In the genomic region with DNA sequence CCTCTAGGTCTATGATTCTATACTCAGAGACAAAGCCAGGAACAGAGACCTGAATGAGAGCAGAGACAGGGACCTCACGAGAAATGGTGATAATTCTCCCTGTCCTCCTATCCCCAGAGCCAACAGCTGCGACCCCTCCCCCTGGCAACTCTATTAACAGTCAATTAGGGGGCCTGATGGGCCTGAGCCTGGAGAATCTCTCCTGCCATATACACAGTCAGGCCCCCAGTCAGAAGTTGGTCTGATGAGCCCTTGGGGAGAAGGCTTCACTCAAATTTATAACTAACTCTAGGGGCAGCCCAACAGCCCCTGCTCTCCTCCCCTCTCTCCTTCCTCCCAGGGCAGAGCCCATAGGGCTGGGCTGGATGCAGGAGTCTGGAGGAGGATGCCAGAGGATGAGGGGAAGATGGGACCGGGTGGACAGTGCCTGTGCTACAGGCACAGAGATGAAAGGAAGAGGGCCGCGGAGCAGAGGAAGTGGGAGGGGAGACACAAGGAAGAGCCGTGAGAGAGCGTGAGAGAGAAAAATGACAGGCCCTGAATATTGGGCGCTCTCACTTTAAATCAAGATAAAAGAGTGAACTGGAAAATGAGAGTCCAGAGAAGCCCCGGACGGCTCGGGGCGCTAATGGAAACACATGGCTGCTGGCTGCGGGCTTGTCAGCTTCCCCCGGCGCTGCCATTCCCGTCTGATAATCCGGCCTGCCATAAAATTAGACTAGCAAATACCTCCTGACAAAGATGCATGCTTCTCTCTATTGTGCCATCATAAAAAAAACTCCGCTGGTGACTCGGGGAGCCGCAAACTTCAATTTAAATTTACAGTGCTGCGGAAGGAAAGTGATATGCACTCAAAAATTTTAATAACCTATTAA, we compare ENCODE assay signal across 18 mouse cellular contexts. TPM values are rescaled to one million over a fixed set of nuclear protein-coding genes. Genes with fewer than 3 reads are reported as not detected.
DNase-seq lines count a peak whose midpoint lies in the region; ATAC-seq and TF ChIP-seq lines count a peak whose summit lies in the region.
"Had no signal": no experiment of that assay in that cellular context is flagged by ENCODE, and none has a peak within 500 bp of the region (broad histone marks: within the 10 kb centered on the region; RNA-seq: fewer than 3 reads in every experiment).

No protein-coding gene starts in this region.

- H3K4me1 ChIP-seq in kidney, embryonic 16.5 days (ENCODE audit: insufficient read depth, low read length) = no peaks in the 10 kb centered on the region
- peaks cover 12% of the 10 kb centered on the region for H3K4me1 ChIP-seq in hindbrain, embryonic 11.5 days (replicated peaks; ENCODE audit: control insufficient read depth, insufficient read depth, low read length)
- H3K4me1 ChIP-seq in midbrain, embryonic 10.5 days = peaks cover 39% of the 10 kb centered on the region
- H3K4me1 ChIP-seq in neural tube, embryonic 13.5 days (replicated peaks) = peaks cover 51% of the 10 kb centered on the region
- H3K4me1 ChIP-seq in stomach, postnatal 0 days (replicated peaks; ENCODE audit: control insufficient read depth, insufficient read depth) = no peaks in the 10 kb centered on the region
- no peaks in the 10 kb centered on the region for H3K4me1 ChIP-seq in heart, adult 2 months (ENCODE audit: control insufficient read depth, insufficient read depth, low read length)
- H3K4me1 ChIP-seq: heart, embryonic 13.5 days; liver, embryonic 13.5 days had no signal

- intact Hi-C loops in heart, adult 2 months (cut with DNase I) = no loop called here

- no peak for DNase-seq in kidney, adult 11 months
- DNase-seq in hindbrain, embryonic 11.5 days (ENCODE audit: low spot score) = peak; percentile 36
- DNase-seq in midbrain, embryonic 10.5 days (ENCODE audit: low spot score) = peak; percentile 33
- DNase-seq in lung, postnatal 4 days = no peak
- DNase-seq in stomach, postnatal 0 days (ENCODE audit: low spot score) = no peak
- no peak for DNase-seq in heart, adult 2 months
- DNase-seq: cerebellum, postnatal 36 days; gastrocnemius, postnatal 25 days; heart, postnatal 4 days; kidney, adult 18-20 months; liver, embryonic 13.5 days; right cerebral cortex, postnatal 14 days; thymus, postnatal 36 days had no signal

- no peaks in the 10 kb centered on the region for H3K9me3 ChIP-seq in kidney, embryonic 16.5 days (ENCODE audit: low read length)
- H3K9me3 ChIP-seq in hindbrain, embryonic 11.5 days (ENCODE audit: control insufficient read depth, low read length) = no peaks in the 10 kb centered on the region
- H3K9me3 ChIP-seq in midbrain, embryonic 10.5 days (replicated peaks) = no peaks in the 10 kb centered on the region
- H3K9me3 ChIP-seq in neural tube, embryonic 13.5 days = no peaks in the 10 kb centered on the region
- H3K9me3 ChIP-seq in stomach, postnatal 0 days (ENCODE audit: control insufficient read depth, low read length) = no peaks in the 10 kb centered on the region
- H3K9me3 ChIP-seq: heart, embryonic 13.5 days; liver, embryonic 13.5 days had no signal

- 9% methylated on average over 21 of the region's 21 CpGs for WGBS in kidney, embryonic 16.5 days
- 20% methylated on average over 21 of the region's 21 CpGs for WGBS in hindbrain, embryonic 11.5 days
- 32% methylated on average over 21 of the region's 21 CpGs for WGBS in midbrain, embryonic 10.5 days
- WGBS in neural tube, embryonic 13.5 days = 5% methylated on average over 21 of the region's 21 CpGs
- WGBS in stomach, postnatal 0 days = 20% methylated on average over 21 of the region's 21 CpGs
- 15% methylated on average over 21 of the region's 21 CpGs for WGBS in heart, adult 2 months

- TF ChIP-seq POLR2A in heart, adult 2 months (IDR thresholded peaks at IDR 0.05; ENCODE audit: insufficient read depth, low read depth, low read length) = no peak

- no peaks in the 10 kb centered on the region for H3K36me3 ChIP-seq in kidney, embryonic 16.5 days (ENCODE audit: insufficient read depth, low read length)
- H3K36me3 ChIP-seq in hindbrain, embryonic 11.5 days (ENCODE audit: control insufficient read depth, insufficient read depth, low read length) = no peaks in the 10 kb centered on the region
- H3K36me3 ChIP-seq in midbrain, embryonic 10.5 days = no peaks in the 10 kb centered on the region
- H3K36me3 ChIP-seq in neural tube, embryonic 13.5 days = no peaks in the 10 kb centered on the region
- H3K36me3 ChIP-seq in stomach, postnatal 0 days (ENCODE audit: control insufficient read depth, insufficient read depth, low read length) = no peaks in the 10 kb centered on the region
- H3K36me3 ChIP-seq in heart, adult 2 months (ENCODE audit: control insufficient read depth, insufficient read depth, low read length) = no peaks in the 10 kb centered on the region
- H3K36me3 ChIP-seq: heart, embryonic 13.5 days; liver, embryonic 13.5 days had no signal

- no peak overlapping the region for H3K4me3 ChIP-seq in kidney, embryonic 16.5 days (ENCODE audit: low read length)
- no peak overlapping the region for H3K4me3 ChIP-seq in hindbrain, embryonic 11.5 days (ENCODE audit: low read depth, low read length)
- no peak overlapping the region for H3K4me3 ChIP-seq in midbrain, embryonic 10.5 days
- H3K4me3 ChIP-seq in neural tube, embryonic 13.5 days = no peak overlapping the region
- H3K4me3 ChIP-seq in stomach, postnatal 0 days (ENCODE audit: low read depth, low read length) = no peak overlapping the region
- H3K4me3 ChIP-seq in heart, adult 2 months = no peak overlapping the region
- H3K4me3 ChIP-seq: heart, embryonic 13.5 days; liver, embryonic 13.5 days had no signal

- H3K79me2 ChIP-seq in heart, adult 2 months (replicated peaks; ENCODE audit: control insufficient read depth, insufficient read depth, low read length) = no peaks in the 10 kb centered on the region

- peak overlapping the region; percentile 23; the same call in 1 of the 2 replicates for H3K4me2 ChIP-seq in kidney, embryonic 16.5 days (replicated peaks; ENCODE audit: low read depth, low read length)
- H3K4me2 ChIP-seq in hindbrain, embryonic 11.5 days (replicated peaks; ENCODE audit: low read depth, low read length) = no peak overlapping the region
- peak overlapping the region; percentile 24 for H3K4me2 ChIP-seq in neural tube, embryonic 13.5 days
- H3K4me2 ChIP-seq in stomach, postnatal 0 days (replicated peaks; ENCODE audit: low read depth) = no peak overlapping the region
- H3K4me2 ChIP-seq: heart, embryonic 13.5 days; liver, embryonic 13.5 days had no signal

- no peak for TF ChIP-seq CTCF in stomach, postnatal 0 days (IDR thresholded peaks at IDR 0.05; ENCODE audit: low read depth)
- no peak for TF ChIP-seq CTCF in heart, adult 2 months (IDR thresholded peaks at IDR 0.05)

- 0 out of 2 replicates have a peak, but pooled peaks have one; percentile 42 for ATAC-seq in kidney, embryonic 16.5 days (ENCODE audit: low FRiP score, low TSS enrichment)
- peak; percentile 58 for ATAC-seq in hindbrain, embryonic 11.5 days (ENCODE audit: low FRiP score)
- peak; percentile 48 for ATAC-seq in neural tube, embryonic 13.5 days (ENCODE audit: low read depth)
- no peak for ATAC-seq in stomach, postnatal 0 days (ENCODE audit: low FRiP score, low TSS enrichment)
- ATAC-seq: CD4-positive, CD25-positive, alpha-beta regulatory T cell, adult 4 months; lung, postnatal 0 days had no signal

- H3K9ac ChIP-seq in kidney, embryonic 16.5 days (replicated peaks; ENCODE audit: low read length) = no peak overlapping the region
- H3K9ac ChIP-seq in hindbrain, embryonic 11.5 days (ENCODE audit: low read depth, low read length) = no peak overlapping the region
- peak overlapping the region; percentile 34; the same call in 1 of the 2 replicates for H3K9ac ChIP-seq in neural tube, embryonic 13.5 days
- H3K9ac ChIP-seq in stomach, postnatal 0 days (ENCODE audit: low read length) = no peak overlapping the region
- H3K9ac ChIP-seq in heart, adult 2 months (ENCODE audit: low read depth, low read length) = no peak overlapping the region
- H3K9ac ChIP-seq: heart, embryonic 13.5 days; liver, embryonic 13.5 days had no signal

- H3K27ac ChIP-seq in kidney, embryonic 16.5 days (ENCODE audit: low read length) = no peak overlapping the region
- peak overlapping the region; percentile 49 for H3K27ac ChIP-seq in hindbrain, embryonic 11.5 days (ENCODE audit: low read depth, low read length)
- H3K27ac ChIP-seq in midbrain, embryonic 10.5 days (replicated peaks) = 0 out of 2 replicates have a peak overlapping the region, but pooled peaks have one; percentile 56
- peak overlapping the region; percentile 85 for H3K27ac ChIP-seq in neural tube, embryonic 13.5 days (replicated peaks)
- H3K27ac ChIP-seq in stomach, postnatal 0 days (replicated peaks) = no peak overlapping the region
- H3K27ac ChIP-seq in heart, adult 2 months = no peak overlapping the region
- H3K27ac ChIP-seq: heart, embryonic 13.5 days; liver, embryonic 13.5 days had no signal

- H3K27me3 ChIP-seq in kidney, embryonic 16.5 days (ENCODE audit: insufficient read depth, low read length) = peaks cover 52% of the 10 kb centered on the region
- H3K27me3 ChIP-seq in hindbrain, embryonic 11.5 days (ENCODE audit: control insufficient read depth, insufficient read depth, low read length) = peaks cover 36% of the 10 kb centered on the region
- peaks cover 94% of the 10 kb centered on the region for H3K27me3 ChIP-seq in midbrain, embryonic 10.5 days (ENCODE audit: low read depth, poor library complexity, severe bottlenecking)
- peaks cover 88% of the 10 kb centered on the region for H3K27me3 ChIP-seq in neural tube, embryonic 13.5 days
- no peaks in the 10 kb centered on the region for H3K27me3 ChIP-seq in stomach, postnatal 0 days (ENCODE audit: control insufficient read depth, insufficient read depth, low read length)
- peaks cover 2% of the 10 kb centered on the region; the same call in 1 of the 2 replicates for H3K27me3 ChIP-seq in heart, adult 2 months (ENCODE audit: control insufficient read depth, insufficient read depth, low read length)

- no peak for TF ChIP-seq EP300 in stomach, postnatal 0 days (optimal IDR thresholded peaks at IDR 0.05)
- no peak for TF ChIP-seq EP300 in heart, adult 2 months (IDR thresholded peaks at IDR 0.05; ENCODE audit: insufficient read depth, low read depth, low read length)

RNA-seq across cellular contexts. Expression of gene Pax2, which starts 57.2 kb away (rescaled TPM):
- polyA plus RNA-seq in kidney, embryonic 16.5 days (2015; fragmentation: Nextera tagmentation; extraction: Ambion mirVana) = 23.8 and 33.2 TPM in 2 replicates
- 9.3 and 11.1 TPM in 2 replicates for polyA plus RNA-seq in hindbrain, embryonic 11.5 days (2014; fragmentation: Nextera tagmentation; extraction: Ambion mirVana)
- 0.60 and 1.1 TPM in 2 replicates for polyA plus RNA-seq in midbrain, embryonic 10.5 days (2016; fragmentation: Nextera tagmentation; extraction: Ambion mirVana)
- polyA plus RNA-seq in neural tube, embryonic 13.5 days (2015; fragmentation: Nextera tagmentation; extraction: Ambion mirVana) = 25.2 and 28.2 TPM in 2 replicates
- 0.05 TPM in 1 of 2 replicates, not detected in the other for polyA plus RNA-seq in stomach, postnatal 0 days (2015; fragmentation: Nextera tagmentation; extraction: Ambion mirVana)
- not detected for total RNA-seq in heart, adult 2 months (2021)
- not detected in 2 replicates for polyA plus RNA-seq in heart, adult 2 months (2012; rRNA removed)
- total RNA-seq: gastrocnemius, postnatal 25 days; heart, postnatal 4 days had no signal
- polyA plus RNA-seq: heart, embryonic 13.5 days; liver, embryonic 13.5 days; lung, postnatal 0 days had no signal

Comparison
In these comparisons a context has a peak if more than half of its experiments do, and no peak if none do; other contexts are left out.
1. H3K27ac ChIP-seq: peak in hindbrain, embryonic 11.5 days (single experiment), midbrain, embryonic 10.5 days (single experiment) and neural tube, embryonic 13.5 days (single experiment); none in kidney, embryonic 16.5 days (single experiment), stomach, postnatal 0 days (single experiment) and heart, adult 2 months (single experiment).
2. H3K4me2 ChIP-seq: peak in kidney, embryonic 16.5 days (single experiment) and neural tube, embryonic 13.5 days (single experiment); none in hindbrain, embryonic 11.5 days (single experiment) and stomach, postnatal 0 days (single experiment).
3. DNase-seq: peak in hindbrain, embryonic 11.5 days (single experiment) and midbrain, embryonic 10.5 days (single experiment); none in kidney, adult 11 months (single experiment), lung, postnatal 4 days (0 of 2), stomach, postnatal 0 days (single experiment) and heart, adult 2 months (0 of 2).